Mouse (Mus musculus): ENCODE measurements around the gene Olfr156. TPM values are rescaled to one million over a fixed set of nuclear protein-coding genes. Genes with fewer than 3 reads are reported as not detected.

Gene Olfr156
- polyA plus RNA-seq (2017; shearing (Covaris generic)), result under 1 TPM; 0.08 to 0.32 TPM

DNA sequence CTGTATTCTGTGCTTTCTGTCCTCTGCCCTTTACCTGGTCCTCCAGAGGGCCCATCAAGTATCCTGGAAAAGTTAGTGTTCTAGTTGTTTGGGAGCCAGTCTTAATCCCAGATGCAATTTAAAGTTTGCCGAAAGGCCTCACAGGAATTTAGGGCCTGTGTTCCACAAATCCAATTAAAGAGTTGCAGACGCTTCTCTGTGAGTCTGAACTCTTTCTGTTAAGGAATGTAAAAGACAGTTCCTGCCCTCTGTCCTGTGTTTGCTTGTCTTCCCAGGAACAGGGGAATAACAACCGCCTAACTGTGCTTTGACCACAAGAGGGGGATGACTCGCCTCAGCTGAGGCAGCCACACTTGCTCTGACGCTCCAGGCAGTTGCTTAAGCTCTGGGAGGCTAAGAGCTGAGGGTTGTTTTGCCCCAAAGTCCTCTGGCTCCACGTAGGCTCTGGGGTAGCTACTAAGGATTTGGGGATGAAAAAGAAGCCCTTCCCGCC lies at the start of gene Olfr156:
Olfr156 (minus strand) TSS at position 51 of the 493 bp plus-strand sequence.

DNA sequence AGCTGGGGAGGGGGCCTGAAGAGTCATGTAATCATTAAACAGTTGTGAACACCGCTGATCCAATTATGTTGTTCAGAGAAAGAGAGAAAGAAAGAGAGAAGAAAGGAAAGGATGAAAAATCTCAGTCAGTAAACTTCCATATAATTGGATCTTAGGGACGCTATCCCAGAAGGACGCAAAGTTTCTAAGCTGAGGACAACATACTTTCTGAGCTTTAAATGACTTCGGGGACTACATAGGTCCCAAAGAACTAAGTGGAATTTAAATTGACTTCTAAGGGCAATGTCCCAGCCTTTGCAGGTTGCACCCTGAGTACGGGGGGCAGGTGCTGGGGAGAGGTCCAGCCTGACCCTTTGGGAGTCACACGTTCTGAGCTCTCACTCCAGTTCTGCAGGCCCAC lies 27.6 kb upstream of the Olfr156 start, which contains the start of gene Olfr155:
Olfr155 (plus strand) TSS at position 301 of the 400 bp plus-strand sequence.

DNA sequence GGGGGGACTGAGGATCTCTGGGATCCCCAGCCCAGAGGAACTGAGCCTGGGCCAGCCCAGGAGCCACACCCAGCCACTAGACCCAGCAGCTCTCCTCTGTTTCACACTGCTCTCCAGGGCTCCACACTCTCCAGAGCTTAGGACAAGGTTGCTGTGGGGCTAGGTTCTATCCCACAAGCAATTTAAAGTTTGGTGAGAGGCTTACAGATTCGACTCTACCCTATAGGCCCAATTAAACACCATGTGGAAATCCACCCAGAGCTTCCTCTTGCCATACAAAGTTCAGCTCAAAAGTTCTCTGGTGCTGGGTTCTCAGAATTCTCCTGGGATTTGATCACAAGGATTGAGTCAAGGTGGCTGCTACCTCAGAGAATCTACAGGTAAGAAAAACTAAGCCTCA lies 16.4 kb upstream of the Olfr156 start, which contains the start of gene Olfr157:
Olfr157 (minus strand) TSS at position 101 of the 400 bp plus-strand sequence.

DNA sequence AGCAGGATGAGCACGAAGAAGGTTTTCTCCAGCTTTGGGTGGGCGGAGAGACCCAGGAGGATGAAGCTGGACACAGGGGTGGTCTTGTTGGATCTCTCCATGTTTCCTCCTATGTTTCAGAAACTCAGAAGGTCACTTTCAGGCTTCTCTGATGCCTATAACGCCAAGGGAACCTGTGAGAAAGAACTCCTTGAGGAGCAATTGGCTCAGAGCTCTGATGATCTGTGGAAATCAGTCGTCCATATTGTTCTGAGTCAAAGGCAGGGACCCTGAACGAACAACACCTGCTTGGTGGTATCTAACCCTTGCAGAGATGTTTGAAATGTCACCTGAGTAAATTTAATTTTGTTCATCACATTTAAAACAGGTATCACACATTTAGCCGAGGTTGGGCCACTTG lies 52.8 kb downstream of the Olfr156 start, which contains the start of gene Olfr159:
Olfr159 (minus strand) TSS at position 101 of the 400 bp plus-strand sequence.

Other genes with a start within 250 kb of the Olfr156 start
- gene Rgp1, start 245.2 kb downstream of the Olfr156 start, polyA plus RNA-seq (2017; shearing (Covaris generic)), result 10 to 100 TPM; 12.9 to 21.1 TPM
- 10 to 100 TPM; 43.6 to 49.6 TPM for gene Gba2, start 245.0 kb downstream of the Olfr156 start, polyA plus RNA-seq (2017; shearing (Covaris generic))
- gene Msmp, start 239.4 kb downstream of the Olfr156 start, polyA plus RNA-seq (2017; shearing (Covaris generic)), result 1 to 10 TPM; 3.0 to 3.9 TPM
- gene Npr2, start 192.0 kb downstream of the Olfr156 start, polyA plus RNA-seq (2017; shearing (Covaris generic)), result under 1 TPM; 0.53 to 0.72 TPM
- under 1 TPM; 0.27 to 0.81 TPM for gene Spag8, start 170.3 kb downstream of the Olfr156 start, polyA plus RNA-seq (2017; shearing (Covaris generic))
- 10 to 100 TPM; 64.9 to 74.6 TPM for gene Hint2, start 167.4 kb downstream of the Olfr156 start, polyA plus RNA-seq (2017; shearing (Covaris generic))
- gene Tmem8b, start 154.9 kb downstream of the Olfr156 start, polyA plus RNA-seq (2017; shearing (Covaris generic)), result 1 to 10 TPM; 1.4 to 2.3 TPM
- gene Fam221b, start 154.8 kb downstream of the Olfr156 start, polyA plus RNA-seq (2017; shearing (Covaris generic)), result 1 to 10 TPM in 1 of 2 experiments, under 1 TPM in 1; 0.99 to 2.8 TPM
- gene Olfr70, start 123.1 kb downstream of the Olfr156 start, polyA plus RNA-seq (2017; shearing (Covaris generic)), result not detected
- gene Olfr71, start 113.6 kb downstream of the Olfr156 start, polyA plus RNA-seq (2017; shearing (Covaris generic)), result under 1 TPM in 1 of 2 experiments, not detected in 1; 0.10 TPM
- not detected for gene Hrct1, start 96.7 kb downstream of the Olfr156 start, polyA plus RNA-seq (2017; shearing (Covaris generic))
- gene Spaar, start 93.9 kb downstream of the Olfr156 start, polyA plus RNA-seq (2017; shearing (Covaris generic)), result 1 to 10 TPM in 1 of 2 experiments, under 1 TPM in 1; 0.48 to 1.3 TPM
- gene Olfr159, start 52.9 kb downstream of the Olfr156 start, polyA plus RNA-seq (2017; shearing (Covaris generic)), result not detected
- gene Olfr157, start 16.3 kb upstream of the Olfr156 start, polyA plus RNA-seq (2017; shearing (Covaris generic)), result 1 to 10 TPM in 1 of 2 experiments, under 1 TPM in 1; 0.19 to 1.4 TPM
- gene Olfr155, start 27.7 kb upstream of the Olfr156 start, polyA plus RNA-seq (2017; shearing (Covaris generic)), result under 1 TPM; 0.43 to 0.98 TPM
- gene Reck, start 51.6 kb upstream of the Olfr156 start, polyA plus RNA-seq (2017; shearing (Covaris generic)), result 1 to 10 TPM; 4.8 to 7.1 TPM
- 100 to 1,000 TPM; 181 to 284 TPM for gene Glipr2, start 133.5 kb upstream of the Olfr156 start, polyA plus RNA-seq (2017; shearing (Covaris generic))
- gene Ccin, start 159.6 kb upstream of the Olfr156 start, polyA plus RNA-seq (2017; shearing (Covaris generic)), result not detected
- gene Clta, start 180.6 kb upstream of the Olfr156 start, polyA plus RNA-seq (2017; shearing (Covaris generic)), result 100 to 1,000 TPM; 154 to 183 TPM